In the genomic region with DNA sequence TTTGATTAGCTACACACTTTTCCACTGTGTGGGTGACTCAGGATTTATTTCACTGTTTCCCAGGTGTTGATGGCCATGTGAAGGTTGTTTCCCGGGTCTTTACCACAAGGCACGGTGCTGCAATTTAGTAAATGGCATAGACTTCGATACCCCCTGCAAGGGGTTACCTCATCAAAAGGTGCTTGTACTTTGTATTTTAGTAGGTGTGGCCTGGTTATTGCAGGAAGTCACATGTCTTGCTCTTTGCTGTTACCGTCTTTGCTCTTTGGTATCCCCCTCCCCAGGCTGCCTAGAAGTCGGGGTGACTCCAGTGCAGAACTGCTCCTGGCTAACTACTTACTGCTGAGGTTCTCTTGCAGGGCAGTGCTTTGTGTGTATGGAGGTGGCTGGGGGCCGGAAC, we compare ENCODE assay signal across 25 mouse cellular contexts.
DNase-seq lines count a peak whose midpoint lies in the region; ATAC-seq and TF ChIP-seq lines count a peak whose summit lies in the region.
"Had no signal": no experiment of that assay in that cellular context is flagged by ENCODE, and none has a peak within 500 bp of the region (broad histone marks: within the 10 kb centered on the region; RNA-seq: fewer than 3 reads in every experiment).

No protein-coding gene starts in this region.

- no peak overlapping the region for H3K4me3 ChIP-seq in liver, postnatal 0 days (ENCODE audit: low read depth, low read length)
- no peak overlapping the region for H3K4me3 ChIP-seq in liver, embryonic 11.5 days (ENCODE audit: low read depth, low read length)
- H3K4me3 ChIP-seq in intestine, postnatal 0 days (ENCODE audit: low read depth, low read length) = no peak overlapping the region
- H3K4me3 ChIP-seq: forebrain, embryonic 10.5 days; kidney, embryonic 15.5 days; left cerebral cortex, adult 2 months; limb, embryonic 12.5 days; megakaryocyte, embryonic 14.5 days; neural tube, embryonic 12.5 days had no signal

- no peak for DNase-seq in liver, postnatal 0 days
- DNase-seq in liver, embryonic 11.5 days (ENCODE audit: low spot score) = no peak
- peak; percentile 4 for DNase-seq in T-cell, adult 2 months (ENCODE audit: low spot score)
- DNase-seq in thymus, postnatal 25 days = peak; percentile 19
- DNase-seq in heart, adult 18-20 months = no peak
- no peak for DNase-seq in layer of hippocampus, adult 11-12 months (ENCODE audit: low spot score)
- DNase-seq: adrenal gland, postnatal 14 days; cerebellum, adult 11-12 months; cerebellum, postnatal 36 days; forebrain, postnatal 0 days; gastrocnemius, postnatal 36 days; heart, postnatal 10 days; lung, adult 2 months; right cerebral cortex, adult 18-20 months had no signal

- H3K4me1 ChIP-seq in liver, postnatal 0 days (ENCODE audit: insufficient read depth) = peaks cover 6% of the 10 kb centered on the region; the same call in 1 of the 2 replicates
- peaks cover 1% of the 10 kb centered on the region for H3K4me1 ChIP-seq in liver, embryonic 11.5 days (replicated peaks; ENCODE audit: control insufficient read depth, insufficient read depth, low read length)
- H3K4me1 ChIP-seq in intestine, postnatal 0 days (replicated peaks; ENCODE audit: control insufficient read depth, insufficient read depth, low read length) = no peaks in the 10 kb centered on the region

- H3K27me3 ChIP-seq in liver, postnatal 0 days (ENCODE audit: insufficient read depth, low read length) = no peaks in the 10 kb centered on the region
- no peaks in the 10 kb centered on the region for H3K27me3 ChIP-seq in liver, embryonic 11.5 days (replicated peaks; ENCODE audit: control insufficient read depth, insufficient read depth, low read length)
- no peaks in the 10 kb centered on the region for H3K27me3 ChIP-seq in intestine, postnatal 0 days (replicated peaks; ENCODE audit: control insufficient read depth, insufficient read depth, low read length)
- H3K27me3 ChIP-seq: kidney, embryonic 15.5 days; limb, embryonic 12.5 days; neural tube, embryonic 12.5 days; Patski had no signal

- ATAC-seq in liver, postnatal 0 days = peak; percentile 59; the same call in 1 of the 2 replicates
- no peak for ATAC-seq in liver, embryonic 11.5 days (replicated peaks; ENCODE audit: low FRiP score)
- peak; percentile 79 for ATAC-seq in intestine, postnatal 0 days
- ATAC-seq: activated CD4-positive, CD25-positive, alpha-beta regulatory T cell, adult 4 months; forebrain, postnatal 0 days; midbrain, embryonic 16.5 days; Patski had no signal

- no peak overlapping the region for H3K9ac ChIP-seq in liver, postnatal 0 days (replicated peaks)
- no peak overlapping the region for H3K9ac ChIP-seq in liver, embryonic 11.5 days (ENCODE audit: low read depth, low read length)
- H3K9ac ChIP-seq in intestine, postnatal 0 days (ENCODE audit: low read depth, low read length) = no peak overlapping the region
- H3K9ac ChIP-seq: forebrain, postnatal 0 days; kidney, embryonic 15.5 days; limb, embryonic 12.5 days; neural tube, embryonic 12.5 days had no signal

- H3K27ac ChIP-seq in liver, postnatal 0 days (ENCODE audit: low read depth) = no peak overlapping the region
- no peak overlapping the region for H3K27ac ChIP-seq in liver, embryonic 11.5 days (ENCODE audit: low read depth, low read length)
- H3K27ac ChIP-seq in intestine, postnatal 0 days (ENCODE audit: low read depth, low read length) = no peak overlapping the region
- H3K27ac ChIP-seq: kidney, embryonic 15.5 days; limb, embryonic 12.5 days; neural tube, embryonic 12.5 days had no signal

- no peak overlapping the region for H3K4me2 ChIP-seq in liver, postnatal 0 days (ENCODE audit: low read depth, low read length)
- no peak overlapping the region for H3K4me2 ChIP-seq in liver, embryonic 11.5 days
- H3K4me2 ChIP-seq in intestine, postnatal 0 days (replicated peaks; ENCODE audit: low read depth) = no peak overlapping the region
- H3K4me2 ChIP-seq: heart, embryonic 11.5 days; kidney, embryonic 15.5 days; limb, embryonic 12.5 days; neural tube, embryonic 12.5 days had no signal

- TF ChIP-seq EP300 in liver, postnatal 0 days (IDR thresholded peaks at IDR 0.05; ENCODE audit: low read depth) = no peak

- WGBS in liver, postnatal 0 days (ENCODE audit: insufficient replicate concordance) = 61% methylated on average over 6 of the region's 6 CpGs
- 72% methylated on average over 6 of the region's 6 CpGs for WGBS in liver, embryonic 11.5 days
- WGBS in intestine, postnatal 0 days = 40% methylated on average over 6 of the region's 6 CpGs

- no peak for TF ChIP-seq CTCF in liver, postnatal 0 days (IDR thresholded peaks at IDR 0.05; ENCODE audit: low read depth)
- TF ChIP-seq CTCF in intestine, postnatal 0 days (IDR thresholded peaks at IDR 0.05; ENCODE audit: low read depth) = no peak

- H3K36me3 ChIP-seq in liver, postnatal 0 days (replicated peaks; ENCODE audit: insufficient read depth, low read length) = no peaks in the 10 kb centered on the region
- H3K36me3 ChIP-seq in liver, embryonic 11.5 days (ENCODE audit: control insufficient read depth, insufficient read depth, low read length) = no peaks in the 10 kb centered on the region
- H3K36me3 ChIP-seq in intestine, postnatal 0 days (ENCODE audit: control insufficient read depth, insufficient read depth) = no peaks in the 10 kb centered on the region
- H3K36me3 ChIP-seq: forebrain, embryonic 10.5 days; kidney, embryonic 15.5 days; limb, embryonic 12.5 days; neural tube, embryonic 12.5 days had no signal

- H3K9me3 ChIP-seq in liver, postnatal 0 days (ENCODE audit: low read length) = no peaks in the 10 kb centered on the region
- H3K9me3 ChIP-seq in liver, embryonic 11.5 days (ENCODE audit: control insufficient read depth, low read length) = no peaks in the 10 kb centered on the region
- no peaks in the 10 kb centered on the region for H3K9me3 ChIP-seq in intestine, postnatal 0 days (ENCODE audit: control insufficient read depth)
- H3K9me3 ChIP-seq: forebrain, embryonic 10.5 days; kidney, embryonic 15.5 days; limb, embryonic 12.5 days; neural tube, embryonic 12.5 days had no signal

Comparison
In these comparisons a context has a peak if more than half of its experiments do, and no peak if none do; other contexts are left out.
1. DNase-seq: peak in T-cell, adult 2 months (single experiment) and thymus, postnatal 25 days (single experiment); none in liver, postnatal 0 days (single experiment), liver, embryonic 11.5 days (single experiment), heart, adult 18-20 months (0 of 2) and layer of hippocampus, adult 11-12 months (single experiment).